Mouse (Mus musculus): ENCODE measurements around the gene Procr. TPM values are rescaled to one million over a fixed set of nuclear protein-coding genes. Genes with fewer than 3 reads are reported as not detected.
A peak's percentile ranks its signal among the peaks of the same experiment; 100 is the strongest.

Procr gene
- polyA plus RNA-seq, 1 experiment from 2014 or later = 22.8 TPM

GRCm38 (mm10) chr2:155774261-155774926 lies 23.5 kb downstream of the Procr start:
- H3K36me3 ChIP-seq (ENCODE audit: control insufficient read depth, insufficient read depth, low read length) = no peaks in the 10 kb centered on the region
- no peak for ATAC-seq (replicated peaks; ENCODE audit: low FRiP score, low TSS enrichment, low read depth)
- no peak overlapping the region for H3K27ac ChIP-seq (ENCODE audit: low read depth)
- peaks cover 57% of the 10 kb centered on the region for H3K27me3 ChIP-seq (replicated peaks; ENCODE audit: control insufficient read depth, insufficient read depth, low read length)
- no peak overlapping the region for H3K9ac ChIP-seq (ENCODE audit: low read length)
- no peaks in the 10 kb centered on the region for H3K9me3 ChIP-seq (ENCODE audit: control insufficient read depth, low read length)
- H3K4me1 ChIP-seq (replicated peaks; ENCODE audit: control insufficient read depth, insufficient read depth, low read length) = peaks cover 8% of the 10 kb centered on the region; the same call in 1 of the 2 replicates
- DNase-seq (ENCODE audit: low spot score) = no peak
- H3K4me3 ChIP-seq (ENCODE audit: low read depth, low read length) = no peak overlapping the region
- H3K4me2 ChIP-seq (ENCODE audit: low read length) = peak overlapping the region; percentile 80
- WGBS = 50% methylated on average over 11 of the region's 11 CpGs

- Histone ChIP-seq H3K4me2 (ENCODE audit: low read length) (peak within 1 kb of the TSS; percentile 80), H3K9me3 (ENCODE audit: control insufficient read depth, low read length) (no peaks in the 10 kb centered on the region), H3K9ac (ENCODE audit: low read length) (no peak within 1 kb of the TSS), H3K27ac (ENCODE audit: low read depth) (no peak within 1 kb of the TSS), H3K4me1 (replicated peaks; ENCODE audit: control insufficient read depth, insufficient read depth, low read length) (peaks cover 8% of the 10 kb centered on the region; the same call in 1 of the 2 replicates), H3K27me3 (replicated peaks; ENCODE audit: control insufficient read depth, insufficient read depth, low read length) (peaks cover 60% of the 10 kb centered on the region), H3K36me3 (ENCODE audit: control insufficient read depth, insufficient read depth, low read length) (no peaks in the 10 kb centered on the region), H3K4me3 (ENCODE audit: low read depth, low read length) (peak within 1 kb of the TSS; percentile 50)
- WGBS = 3% methylated on average over 68 of the region's 100 CpGs
- no peak for DNase-seq (ENCODE audit: low spot score)
- peak; percentile 70; the same call in 1 of the 2 replicates for ATAC-seq (replicated peaks; ENCODE audit: low FRiP score, low TSS enrichment, low read depth)
Observed at GRCm38 (mm10) chr2:155774927-155775684, 24.2 kb downstream of the Procr start, which contains the start of gene Mmp24. Gene Mmp24 (plus strand): TSS chr2:155775342.

- H3K4me1 ChIP-seq (replicated peaks; ENCODE audit: control insufficient read depth, insufficient read depth, low read length) = peaks cover 8% of the 10 kb centered on the region; the same call in 1 of the 2 replicates
- H3K4me2 ChIP-seq (ENCODE audit: low read length) = peak overlapping the region; percentile 80
- H3K9me3 ChIP-seq (ENCODE audit: control insufficient read depth, low read length) = no peaks in the 10 kb centered on the region
- H3K27me3 ChIP-seq (replicated peaks; ENCODE audit: control insufficient read depth, insufficient read depth, low read length) = peaks cover 60% of the 10 kb centered on the region
- peak; percentile 89 for DNase-seq (ENCODE audit: low spot score)
- peak; percentile 80 for ATAC-seq (replicated peaks; ENCODE audit: low FRiP score, low TSS enrichment, low read depth)
- H3K27ac ChIP-seq (ENCODE audit: low read depth) = no peak overlapping the region
- no peak overlapping the region for H3K9ac ChIP-seq (ENCODE audit: low read length)
- peak overlapping the region; percentile 50 for H3K4me3 ChIP-seq (ENCODE audit: low read depth, low read length)
- H3K36me3 ChIP-seq (ENCODE audit: control insufficient read depth, insufficient read depth, low read length) = no peaks in the 10 kb centered on the region
- 2% methylated on average over 40 of the region's 44 CpGs for WGBS
Observed at GRCm38 (mm10) chr2:155775685-155776263, 24.9 kb downstream of the Procr start.

- peaks cover 53% of the 10 kb centered on the region for H3K27me3 ChIP-seq (replicated peaks; ENCODE audit: control insufficient read depth, insufficient read depth, low read length)
- H3K36me3 ChIP-seq (ENCODE audit: control insufficient read depth, insufficient read depth, low read length) = no peaks in the 10 kb centered on the region
- no peak overlapping the region for H3K4me2 ChIP-seq (ENCODE audit: low read length)
- no peaks in the 10 kb centered on the region for H3K9me3 ChIP-seq (ENCODE audit: control insufficient read depth, low read length)
- H3K9ac ChIP-seq (ENCODE audit: low read length) = no peak overlapping the region
- H3K4me3 ChIP-seq (ENCODE audit: low read depth, low read length) = no peak overlapping the region
- no peak overlapping the region for H3K27ac ChIP-seq (ENCODE audit: low read depth)
- DNase-seq (ENCODE audit: low spot score) (no peak), ATAC-seq (replicated peaks; ENCODE audit: low FRiP score, low TSS enrichment, low read depth) (no peak)
- WGBS = 61% methylated on average over 10 of the region's 10 CpGs
- H3K4me1 ChIP-seq (replicated peaks; ENCODE audit: control insufficient read depth, insufficient read depth, low read length) = peaks cover 8% of the 10 kb centered on the region; the same call in 1 of the 2 replicates
Observed at GRCm38 (mm10) chr2:155776824-155777687, 26.1 kb downstream of the Procr start.

GRCm38 (mm10) chr2:155777688-155777985 lies 26.7 kb downstream of the Procr start:
- Histone ChIP-seq H3K9me3 (ENCODE audit: control insufficient read depth, low read length) (no peaks in the 10 kb centered on the region), H3K36me3 (ENCODE audit: control insufficient read depth, insufficient read depth, low read length) (no peaks in the 10 kb centered on the region), H3K4me3 (ENCODE audit: low read depth, low read length) (no peak overlapping the region), H3K9ac (ENCODE audit: low read length) (no peak overlapping the region), H3K4me1 (replicated peaks; ENCODE audit: control insufficient read depth, insufficient read depth, low read length) (peaks cover 8% of the 10 kb centered on the region; the same call in 1 of the 2 replicates), H3K27me3 (replicated peaks; ENCODE audit: control insufficient read depth, insufficient read depth, low read length) (peaks cover 48% of the 10 kb centered on the region), H3K27ac (ENCODE audit: low read depth) (no peak overlapping the region), H3K4me2 (ENCODE audit: low read length) (no peak overlapping the region)
- ATAC-seq (replicated peaks; ENCODE audit: low FRiP score, low TSS enrichment, low read depth) (no peak), DNase-seq (ENCODE audit: low spot score) (no peak)
- 82% methylated on average over 4 of the region's 4 CpGs for WGBS

- H3K9ac ChIP-seq (ENCODE audit: low read length) = no peak overlapping the region
- H3K9me3 ChIP-seq (ENCODE audit: control insufficient read depth, low read length) = no peaks in the 10 kb centered on the region
- WGBS = 68% methylated on average over 6 of the region's 6 CpGs
- ATAC-seq (replicated peaks; ENCODE audit: low FRiP score, low TSS enrichment, low read depth) (no peak), DNase-seq (ENCODE audit: low spot score) (no peak)
- peaks cover 8% of the 10 kb centered on the region; the same call in 1 of the 2 replicates for H3K4me1 ChIP-seq (replicated peaks; ENCODE audit: control insufficient read depth, insufficient read depth, low read length)
- no peak overlapping the region for H3K4me2 ChIP-seq (ENCODE audit: low read length)
- H3K27ac ChIP-seq (ENCODE audit: low read depth) = no peak overlapping the region
- no peak overlapping the region for H3K4me3 ChIP-seq (ENCODE audit: low read depth, low read length)
- H3K36me3 ChIP-seq (ENCODE audit: control insufficient read depth, insufficient read depth, low read length) = no peaks in the 10 kb centered on the region
- H3K27me3 ChIP-seq (replicated peaks; ENCODE audit: control insufficient read depth, insufficient read depth, low read length) = peaks cover 44% of the 10 kb centered on the region
Observed at GRCm38 (mm10) chr2:155778004-155778403, 27.1 kb downstream of the Procr start.

GRCm38 (mm10) chr2:155779066-155779465 lies 28.1 kb downstream of the Procr start:
- Histone ChIP-seq H3K9ac (ENCODE audit: low read length) (no peak overlapping the region), H3K4me2 (ENCODE audit: low read length) (no peak overlapping the region), H3K27ac (ENCODE audit: low read depth) (no peak overlapping the region), H3K4me1 (replicated peaks; ENCODE audit: control insufficient read depth, insufficient read depth, low read length) (peaks cover 8% of the 10 kb centered on the region; the same call in 1 of the 2 replicates), H3K9me3 (ENCODE audit: control insufficient read depth, low read length) (no peaks in the 10 kb centered on the region), H3K27me3 (replicated peaks; ENCODE audit: control insufficient read depth, insufficient read depth, low read length) (peaks cover 35% of the 10 kb centered on the region), H3K4me3 (ENCODE audit: low read depth, low read length) (no peak overlapping the region), H3K36me3 (ENCODE audit: control insufficient read depth, insufficient read depth, low read length) (no peaks in the 10 kb centered on the region)
- ATAC-seq (replicated peaks; ENCODE audit: low FRiP score, low TSS enrichment, low read depth) = no peak
- DNase-seq (ENCODE audit: low spot score) = no peak
- WGBS = 43% methylated on average over 7 of the region's 7 CpGs

- Histone ChIP-seq H3K4me2 (ENCODE audit: low read length) (no peak overlapping the region), H3K9me3 (ENCODE audit: control insufficient read depth, low read length) (no peaks in the 10 kb centered on the region), H3K4me3 (ENCODE audit: low read depth, low read length) (no peak overlapping the region), H3K27ac (ENCODE audit: low read depth) (no peak overlapping the region), H3K27me3 (replicated peaks; ENCODE audit: control insufficient read depth, insufficient read depth, low read length) (peaks cover 31% of the 10 kb centered on the region), H3K4me1 (replicated peaks; ENCODE audit: control insufficient read depth, insufficient read depth, low read length) (peaks cover 8% of the 10 kb centered on the region; the same call in 1 of the 2 replicates), H3K9ac (ENCODE audit: low read length) (no peak overlapping the region), H3K36me3 (ENCODE audit: control insufficient read depth, insufficient read depth, low read length) (no peaks in the 10 kb centered on the region)
- 83% methylated on average over 3 of the region's 3 CpGs for WGBS
- no peak for DNase-seq (ENCODE audit: low spot score)
- no peak for ATAC-seq (replicated peaks; ENCODE audit: low FRiP score, low TSS enrichment, low read depth)
Observed at GRCm38 (mm10) chr2:155779506-155779905, 28.6 kb downstream of the Procr start.

Measured in intestine, embryonic 14.5 days (tissue).